Mouse (Mus musculus) liver, embryonic 14 days (tissue): ENCODE measurements around the gene Creld1. TPM values are rescaled to one million over a fixed set of nuclear protein-coding genes. Genes with fewer than 3 reads are reported as not detected.

Experiments
- polyA plus RNA-seq: library from polyadenylated mRNA; depleted of rRNA; stranded (reverse); fragments of >200 nt; gene quantifications from 2 replicates; pipeline ENCODE4 v1.2.3, GENCODE M21; 2012; rRNA removed

Gene Creld1
- 2.8 and 3.3 TPM in 2 replicates for polyA plus RNA-seq

DNA sequence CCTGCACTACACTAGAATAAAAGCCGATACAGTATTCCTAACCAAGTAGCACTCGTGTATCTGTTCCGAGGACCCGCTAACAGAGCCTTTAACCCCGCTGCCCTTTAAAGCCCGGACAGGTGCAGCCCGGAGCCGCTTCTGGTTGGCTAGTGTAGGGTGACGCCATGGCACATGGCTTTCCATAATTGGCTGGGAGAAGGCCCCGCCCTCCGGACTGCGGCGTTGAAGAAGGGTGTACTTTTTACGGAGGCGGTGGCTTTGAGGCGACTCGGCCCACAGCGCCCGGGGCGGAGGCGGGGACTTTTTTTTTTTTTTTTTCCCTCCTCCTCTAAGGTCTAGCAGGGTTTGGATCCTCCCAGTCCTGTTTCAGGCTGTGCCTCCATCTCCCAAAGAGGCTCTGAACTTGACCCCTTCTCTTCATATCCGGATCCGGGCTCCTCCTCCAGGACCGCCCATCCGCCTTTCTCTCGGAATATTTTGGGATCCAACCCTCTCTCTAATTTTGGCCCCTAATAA is at the start of gene Creld1:
Gene Creld1 (plus strand): TSS at position 198 of the 516 bp plus-strand sequence.

DNA sequence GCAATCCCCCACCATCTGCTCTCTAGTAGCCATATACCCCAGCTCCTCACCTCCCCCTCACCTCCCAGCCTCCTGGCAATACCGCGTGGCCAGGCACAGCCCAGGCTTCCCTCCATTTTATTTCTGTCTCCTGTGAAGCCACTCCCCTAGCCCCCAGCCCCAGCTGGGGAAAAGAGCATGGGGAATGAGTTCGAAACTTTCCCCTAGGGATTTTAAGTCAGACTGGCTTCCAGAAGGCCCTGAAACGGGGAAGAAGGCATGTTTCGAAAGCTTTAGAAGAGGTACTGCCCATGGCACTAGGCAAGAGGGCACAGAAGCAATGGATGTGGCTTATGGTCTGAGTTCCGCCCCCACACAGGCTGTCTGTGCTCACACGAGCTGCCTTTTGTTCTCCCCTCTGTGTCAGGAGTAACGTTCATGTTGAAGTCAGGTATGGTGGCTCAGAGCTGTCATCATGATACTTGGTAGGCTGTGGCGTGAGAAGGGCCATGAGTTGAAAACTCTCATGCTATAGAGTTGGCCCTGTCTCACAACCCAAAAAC is 47.4 kb upstream of the Creld1 start, which contains the start of gene Cidec:
Gene Cidec (minus strand): TSS at position 97 of the 542 bp plus-strand sequence.

DNA sequence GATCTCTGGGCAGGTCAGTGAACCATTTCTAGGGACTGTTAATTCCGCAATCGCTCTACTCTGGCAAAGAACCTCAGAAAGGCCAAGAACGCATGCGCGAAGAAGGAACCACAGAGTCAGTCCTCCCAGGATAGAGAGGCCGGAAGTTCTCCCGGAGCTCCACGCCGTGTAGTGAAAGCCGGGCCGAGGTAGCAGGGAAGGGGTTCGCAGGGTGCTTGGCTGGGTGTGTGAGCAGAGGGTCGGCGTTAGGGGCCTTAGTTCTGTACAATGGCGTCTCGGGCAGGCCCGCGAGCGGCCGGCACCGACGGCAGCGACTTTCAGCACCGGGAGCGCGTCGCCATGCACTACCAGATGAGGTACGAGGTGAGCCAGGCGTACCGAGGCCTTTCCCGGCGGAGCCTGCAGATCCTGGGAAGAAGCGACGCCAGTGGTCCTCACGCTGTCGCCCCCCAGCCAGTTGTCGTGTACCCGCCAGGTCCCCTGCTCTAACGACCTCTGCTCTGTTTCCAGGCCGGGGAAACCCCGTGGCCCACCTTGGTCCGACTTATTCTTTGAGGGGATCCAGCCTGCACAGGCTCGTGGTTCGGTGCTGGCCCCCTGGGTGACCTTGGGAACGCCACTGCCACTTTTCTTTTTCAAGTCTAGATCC is 40.5 kb upstream of the Creld1 start, which contains the start of gene Jagn1:
Gene Jagn1 (plus strand): TSS at position 128 of the 649 bp plus-strand sequence.

DNA sequence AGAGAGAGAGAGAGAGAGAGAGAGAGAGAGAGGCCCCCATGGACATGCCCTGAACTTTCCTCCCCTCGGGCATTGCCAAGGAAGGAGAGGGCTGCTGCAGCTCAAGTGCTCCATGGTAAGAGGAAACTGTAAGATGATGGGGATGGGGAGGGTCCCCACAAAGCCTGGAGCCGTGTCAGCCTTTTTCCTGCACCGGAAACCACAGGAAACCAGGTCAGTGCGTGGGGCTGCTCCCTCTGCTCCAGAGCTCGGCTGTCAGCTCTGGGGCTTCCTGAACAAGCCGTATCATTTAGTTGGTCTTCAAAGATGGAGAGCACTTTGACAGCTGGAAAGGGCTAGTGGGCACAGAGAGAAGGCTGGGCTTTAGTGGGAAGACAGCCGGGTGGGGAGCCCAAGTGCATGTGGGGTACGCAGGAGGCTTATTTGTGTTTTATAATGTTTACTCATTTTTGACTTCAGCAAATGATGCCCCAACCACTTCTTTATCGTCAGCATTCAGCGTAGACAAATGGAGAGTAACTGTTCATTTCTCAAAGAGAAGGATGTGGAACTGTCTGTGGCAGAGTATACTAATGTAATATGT is 25.1 kb upstream of the Creld1 start, which contains the start of gene Il17re:
Gene Il17re (plus strand): TSS at position 533 of the 583 bp plus-strand sequence.

DNA sequence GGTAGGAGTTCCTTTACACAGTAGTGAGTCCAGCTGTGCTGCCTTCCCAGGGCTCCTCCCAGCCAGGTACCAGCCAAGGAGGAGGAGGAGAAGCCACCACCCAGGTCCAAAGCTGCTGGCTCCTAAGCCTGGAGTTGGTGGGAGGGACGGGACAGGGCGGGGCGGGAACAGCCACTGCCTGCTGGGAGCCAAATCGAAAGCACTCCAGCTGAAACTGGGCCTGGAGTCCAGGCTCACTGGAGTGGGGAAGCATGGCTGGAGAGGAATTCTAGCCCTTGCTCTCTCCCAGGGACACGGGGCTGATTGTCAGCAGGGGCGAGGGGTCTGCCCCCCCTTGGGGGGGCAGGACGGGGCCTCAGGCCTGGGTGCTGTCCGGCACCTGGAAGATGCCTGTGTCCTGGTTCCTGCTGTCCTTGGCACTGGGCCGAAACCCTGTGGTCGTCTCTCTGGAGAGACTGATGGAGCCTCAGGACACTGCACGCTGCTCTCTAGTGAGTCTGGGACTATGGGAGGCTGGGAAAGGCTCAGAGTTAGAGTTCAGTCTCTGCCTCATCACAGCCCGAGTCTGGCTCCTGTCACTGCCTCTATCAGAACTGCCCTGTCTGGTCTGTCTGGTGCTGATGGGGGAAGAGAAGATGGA is 11.7 kb upstream of the Creld1 start, which contains the start of gene Il17rc:
Gene Il17rc (plus strand): TSS at position 131 of the 640 bp plus-strand sequence.

DNA sequence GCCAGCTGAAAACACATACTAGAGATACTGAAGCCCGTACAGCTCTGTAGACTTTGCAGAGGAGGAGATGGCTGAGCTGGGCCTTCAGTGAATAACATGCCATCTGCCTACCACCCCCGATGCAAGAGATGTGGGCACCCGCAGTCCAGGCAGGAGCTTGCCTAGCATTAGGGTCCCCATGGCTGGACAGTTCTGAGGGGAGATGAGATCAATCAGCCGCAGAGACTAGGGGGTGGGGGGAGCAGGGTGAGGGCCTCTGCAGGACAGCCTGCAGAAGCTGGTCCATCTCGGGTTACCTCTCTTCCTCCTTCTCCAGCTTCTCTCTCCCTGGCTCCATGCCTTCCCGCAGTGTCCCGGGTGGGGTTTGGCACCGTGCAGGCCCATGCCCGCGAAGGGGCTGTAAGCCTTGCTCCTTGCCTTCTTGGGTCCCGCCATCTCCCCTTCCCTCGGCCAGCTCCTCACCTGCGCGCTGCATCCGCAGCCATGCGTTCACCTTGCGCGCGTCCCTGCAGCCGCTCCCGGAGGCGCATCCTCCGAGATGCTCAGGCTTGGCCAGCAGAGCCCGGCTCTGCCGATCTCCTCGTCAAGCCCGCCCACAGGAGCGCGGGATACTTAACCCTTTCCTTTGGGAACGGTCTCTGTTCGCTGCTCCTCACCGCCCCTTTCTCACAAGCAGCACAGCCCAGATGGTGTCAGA is 18.4 kb downstream of the Creld1 start, which contains the start of gene Prrt3:
Gene Prrt3 (minus strand): TSS at position 544 of the 697 bp plus-strand sequence.

DNA sequence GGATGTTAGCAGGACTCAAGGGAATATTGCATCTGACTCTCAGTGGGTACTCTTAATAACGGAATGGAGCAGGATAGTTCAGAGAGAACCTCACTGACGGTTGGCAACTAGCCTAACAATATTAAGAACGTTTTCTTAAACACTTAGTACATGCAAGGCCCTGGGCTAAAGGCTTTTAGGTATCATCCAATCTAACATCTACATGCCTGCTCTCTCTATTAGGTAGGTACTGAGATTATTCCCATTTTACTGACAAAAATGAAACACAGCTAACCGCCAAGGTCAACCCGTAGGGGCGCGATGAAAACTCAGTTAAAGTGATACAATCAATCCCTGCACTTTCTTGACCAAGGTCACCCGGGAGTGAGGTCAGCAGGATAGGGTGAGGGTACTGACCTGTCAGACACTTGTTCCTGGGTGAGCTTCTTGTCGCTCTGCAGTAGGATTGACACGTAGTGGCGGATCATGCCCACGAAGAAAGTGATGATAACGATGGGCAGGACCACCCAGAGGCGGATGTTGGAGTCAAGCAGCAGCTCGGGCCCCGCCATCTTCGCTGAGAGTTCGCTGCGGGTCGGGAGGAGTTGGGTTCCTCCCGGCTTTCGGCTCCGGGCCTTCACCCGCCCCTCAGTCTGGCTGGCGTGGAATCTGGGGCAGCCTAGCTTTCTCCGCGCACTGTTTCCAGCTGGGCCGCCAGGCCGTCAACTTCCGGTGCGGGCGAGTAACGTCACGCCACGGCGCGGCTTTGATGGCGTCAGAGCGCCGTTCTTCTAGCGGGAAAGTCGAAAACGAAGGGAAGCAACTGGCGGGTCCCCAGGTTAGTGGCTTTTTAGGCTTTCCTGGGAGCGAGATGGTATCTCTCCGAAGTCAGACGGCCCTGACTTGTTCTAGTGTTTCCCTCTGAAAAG is 48.1 kb downstream of the Creld1 start, which contains the start of the genes Emc3 and Fancd2:
Gene Emc3 (minus strand): TSS at position 721 of the 908 bp plus-strand sequence.
Gene Fancd2 (plus strand): TSS at position 751 of the 908 bp plus-strand sequence.

Other genes starting within 250 kb of the Creld1 start
- 10.2 and 11.7 TPM in 2 replicates for gene Mtmr14, start 245.5 kb upstream of the Creld1 start, polyA plus RNA-seq
- 0.01 and 0.02 TPM in 2 replicates for gene Cpne9, start 201.0 kb upstream of the Creld1 start, polyA plus RNA-seq
- 10.3 and 12.5 TPM in 2 replicates for gene Brpf1, start 176.2 kb upstream of the Creld1 start, polyA plus RNA-seq
- 7.3 and 8.2 TPM in 2 replicates for gene Ogg1, start 156.3 kb upstream of the Creld1 start, polyA plus RNA-seq
- 8.9 and 9.5 TPM in 2 replicates for gene Camk1, start 139.3 kb upstream of the Creld1 start, polyA plus RNA-seq
- 14.0 and 15.7 TPM in 2 replicates for gene Tada3, start 105.4 kb upstream of the Creld1 start, polyA plus RNA-seq
- 39.9 and 50.0 TPM in 2 replicates for gene Arpc4, start 105.2 kb upstream of the Creld1 start, polyA plus RNA-seq
- gene Ttll3, start 94.0 kb upstream of the Creld1 start, polyA plus RNA-seq: 1.7 and 2.2 TPM in 2 replicates
- gene Rpusd3, start 64.0 kb upstream of the Creld1 start, polyA plus RNA-seq: 10.2 and 11.6 TPM in 2 replicates
- gene Cidec, start 47.5 kb upstream of the Creld1 start, polyA plus RNA-seq: 0.02 TPM in 1 of 2 replicates, not detected in the other
- gene Jagn1, start 40.7 kb upstream of the Creld1 start, polyA plus RNA-seq: 21.3 and 24.6 TPM in 2 replicates
- gene Il17re, start 24.8 kb upstream of the Creld1 start, polyA plus RNA-seq: 0.08 and 0.14 TPM in 2 replicates
- gene Il17rc, start 11.9 kb upstream of the Creld1 start, polyA plus RNA-seq: 3.1 and 3.4 TPM in 2 replicates
- gene Prrt3, start 18.6 kb downstream of the Creld1 start, polyA plus RNA-seq: 0.01 TPM in 1 of 2 replicates, not detected in the other
- 19.8 and 23.1 TPM in 2 replicates for gene Emc3, start 48.4 kb downstream of the Creld1 start, polyA plus RNA-seq
- 7.8 and 9.5 TPM in 2 replicates for gene Fancd2, start 48.4 kb downstream of the Creld1 start, polyA plus RNA-seq
- not detected in 2 replicates for gene Fancd2os, start 117.4 kb downstream of the Creld1 start, polyA plus RNA-seq
- 67.4 and 76.9 TPM in 2 replicates for gene Brk1, start 121.5 kb downstream of the Creld1 start, polyA plus RNA-seq
- 3.8 and 4.0 TPM in 2 replicates for gene Vhl, start 140.7 kb downstream of the Creld1 start, polyA plus RNA-seq
- 21.7 and 29.0 TPM in 2 replicates for gene Irak2, start 155.2 kb downstream of the Creld1 start, polyA plus RNA-seq
- gene Tatdn2, start 213.8 kb downstream of the Creld1 start, polyA plus RNA-seq: 14.0 and 17.2 TPM in 2 replicates
- 0.07 and 0.36 TPM in 2 replicates for gene Ghrl, start 236.6 kb downstream of the Creld1 start, polyA plus RNA-seq